In the genomic region with DNA sequence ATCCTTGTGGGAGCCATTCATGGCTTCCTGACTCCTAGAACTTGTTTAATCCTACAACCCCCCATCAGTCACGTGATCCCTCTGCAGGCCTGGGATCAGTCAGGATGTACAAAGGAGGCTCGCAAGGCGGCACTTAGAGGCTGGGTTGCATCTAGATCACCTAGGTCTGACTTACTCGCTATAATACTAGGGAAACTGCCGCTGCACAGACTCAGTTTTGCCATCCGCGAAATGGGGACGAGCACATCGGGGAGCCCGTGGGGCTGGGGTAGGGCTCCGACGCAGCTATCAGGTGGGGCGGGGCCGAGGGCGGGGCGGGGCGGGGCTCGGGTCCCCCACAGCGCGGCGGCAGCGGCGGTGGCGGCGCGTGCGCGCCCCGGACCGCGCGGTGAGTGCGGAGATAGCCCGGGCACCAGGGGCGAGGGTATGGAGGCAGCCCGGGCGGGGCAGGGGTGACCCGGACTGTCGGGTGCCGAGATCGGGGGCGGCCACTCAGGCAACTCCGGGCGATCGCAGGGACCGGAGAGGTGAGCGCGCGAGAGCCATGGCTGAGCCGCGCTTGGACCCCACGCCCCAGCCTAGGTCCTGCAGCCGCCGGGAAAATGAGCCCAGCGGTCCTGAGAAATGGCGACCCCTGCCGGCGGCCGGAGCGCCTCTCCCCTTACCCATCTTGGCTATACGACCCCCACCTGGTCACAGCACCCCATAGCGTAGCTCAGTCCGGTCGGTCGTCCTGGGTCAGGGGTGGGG, we compare ENCODE assay signal across 9 mouse cellular contexts. TPM values are rescaled to one million over a fixed set of nuclear protein-coding genes. Genes with fewer than 3 reads are reported as not detected.
DNase-seq lines count a peak whose midpoint lies in the region; ATAC-seq and TF ChIP-seq lines count a peak whose summit lies in the region.
"Had no signal": no experiment of that assay in that cellular context is flagged by ENCODE, and none has a peak within 500 bp of the region (broad histone marks: within the 10 kb centered on the region; RNA-seq: fewer than 3 reads in every experiment).

TSS of gene Gm20532 (plus strand) at position 346 of the 750 bp plus-strand sequence.

- TF ChIP-seq EP300 in liver, postnatal 0 days (IDR thresholded peaks at IDR 0.05; ENCODE audit: low read depth), result no peak

- H3K4me3 ChIP-seq in embryonic facial prominence, embryonic 10.5 days, result peak within 1 kb of the TSS; percentile 73
- H3K4me3 ChIP-seq in heart, embryonic 14.5 days (ENCODE audit: control insufficient read depth in 1 of 2, insufficient read depth in 1 of 2, low read depth in 1 of 2, low read length in 2 of 2), result peak within 1 kb of the TSS; percentile 59 to 64
- H3K4me3 ChIP-seq in liver, postnatal 0 days (ENCODE audit: low read depth, low read length), result peak within 1 kb of the TSS; percentile 66
- peak within 1 kb of the TSS; percentile 58 for H3K4me3 ChIP-seq in neural tube, embryonic 15.5 days (replicated peaks)

- TF ChIP-seq CTCF in liver, postnatal 0 days (IDR thresholded peaks at IDR 0.05; ENCODE audit: low read depth), result peak; percentile 63

- peak; percentile 62 for ATAC-seq in CD4-positive, CD25-positive, alpha-beta regulatory T cell, adult 4 months
- peak; percentile 32 for ATAC-seq in heart, embryonic 14.5 days (ENCODE audit: insufficient number of reproducible peaks, insufficient read depth, low FRiP score, low read depth)
- ATAC-seq in liver, postnatal 0 days, result peak; percentile 63
- ATAC-seq in neural tube, embryonic 15.5 days (ENCODE audit: low FRiP score), result peak; percentile 81

- WGBS in embryonic facial prominence, embryonic 10.5 days, result under 1% methylated on average over 65 of the region's 65 CpGs
- 1% methylated on average over 63 of the region's 65 CpGs for WGBS in heart, embryonic 14.5 days
- WGBS in liver, postnatal 0 days (ENCODE audit: insufficient replicate concordance), result 1% methylated on average over 45 of the region's 65 CpGs
- under 1% methylated on average over 64 of the region's 65 CpGs for WGBS in neural tube, embryonic 15.5 days

- H3K9me3 ChIP-seq in embryonic facial prominence, embryonic 10.5 days, result no peaks in the 10 kb centered on the region
- no peaks in the 10 kb centered on the region for H3K9me3 ChIP-seq in heart, embryonic 14.5 days (ENCODE audit: control insufficient read depth, low read length)
- no peaks in the 10 kb centered on the region for H3K9me3 ChIP-seq in liver, postnatal 0 days (ENCODE audit: low read length)
- H3K9me3 ChIP-seq in neural tube, embryonic 15.5 days (replicated peaks), result no peaks in the 10 kb centered on the region

- peaks cover 50% of the 10 kb centered on the region for H3K4me1 ChIP-seq in embryonic facial prominence, embryonic 10.5 days
- peaks cover 14 to 21% of the 10 kb centered on the region in 2 experiments; a peak in 3 of 4 replicates for H3K4me1 ChIP-seq in heart, embryonic 14.5 days (ENCODE audit: control insufficient read depth in 2 of 2, insufficient read depth in 2 of 2, low read length in 2 of 2)
- peaks cover 8% of the 10 kb centered on the region for H3K4me1 ChIP-seq in liver, postnatal 0 days (ENCODE audit: insufficient read depth)
- peaks cover 16% of the 10 kb centered on the region for H3K4me1 ChIP-seq in neural tube, embryonic 15.5 days

- peak within 1 kb of the TSS; percentile 78 for H3K4me2 ChIP-seq in heart, embryonic 14.5 days (ENCODE audit: low read length)
- H3K4me2 ChIP-seq in liver, postnatal 0 days (ENCODE audit: low read depth, low read length), result peak within 1 kb of the TSS; percentile 87
- H3K4me2 ChIP-seq in neural tube, embryonic 15.5 days, result peak within 1 kb of the TSS; percentile 81

- H3K9ac ChIP-seq in heart, embryonic 14.5 days (ENCODE audit: low read length), result peak within 1 kb of the TSS; percentile 81
- peak within 1 kb of the TSS; percentile 68 for H3K9ac ChIP-seq in liver, postnatal 0 days (replicated peaks)
- peak within 1 kb of the TSS; percentile 67 for H3K9ac ChIP-seq in neural tube, embryonic 15.5 days (replicated peaks)

- H3K36me3 ChIP-seq in embryonic facial prominence, embryonic 10.5 days (replicated peaks), result 0 out of 2 replicates have a peak, but pooled peaks cover 3% of the 10 kb centered on the region
- peaks cover 14% of the 10 kb centered on the region for H3K36me3 ChIP-seq in heart, embryonic 14.5 days (ENCODE audit: control insufficient read depth, insufficient read depth, low read length)
- H3K36me3 ChIP-seq in liver, postnatal 0 days (replicated peaks; ENCODE audit: insufficient read depth, low read length), result no peaks in the 10 kb centered on the region
- no peaks in the 10 kb centered on the region for H3K36me3 ChIP-seq in neural tube, embryonic 15.5 days

- H3K27ac ChIP-seq in embryonic facial prominence, embryonic 10.5 days (replicated peaks), result peak within 1 kb of the TSS; percentile 90
- peak within 1 kb of the TSS; percentile 76 to 78 for H3K27ac ChIP-seq in heart, embryonic 14.5 days (replicated peaks in 1 of 2; ENCODE audit: control insufficient read depth in 1 of 2, insufficient read depth in 1 of 2, low read depth in 2 of 2, low read length in 2 of 2)
- peak within 1 kb of the TSS; percentile 9; the same call in 1 of the 2 replicates for H3K27ac ChIP-seq in liver, postnatal 0 days (ENCODE audit: low read depth)
- H3K27ac ChIP-seq in neural tube, embryonic 15.5 days (replicated peaks), result peak within 1 kb of the TSS; percentile 58

- H3K27me3 ChIP-seq in embryonic facial prominence, embryonic 10.5 days (replicated peaks; ENCODE audit: low read depth, poor library complexity, severe bottlenecking), result peaks cover 4% of the 10 kb centered on the region; the same call in 1 of the 2 replicates
- H3K27me3 ChIP-seq in heart, embryonic 14.5 days (ENCODE audit: control insufficient read depth, insufficient read depth, low read length), result no peaks in the 10 kb centered on the region
- H3K27me3 ChIP-seq in liver, postnatal 0 days (ENCODE audit: insufficient read depth, low read length), result 0 out of 2 replicates have a peak, but pooled peaks cover 2% of the 10 kb centered on the region
- no peaks in the 10 kb centered on the region for H3K27me3 ChIP-seq in neural tube, embryonic 15.5 days (replicated peaks)

- peak; percentile 76 for DNase-seq in adrenal gland, adult 2 months
- peak; percentile 89 for DNase-seq in embryonic facial prominence, embryonic 10.5 days (ENCODE audit: low spot score)
- DNase-seq in kidney, postnatal 36 days, result peak; percentile 47 to 80
- peak; percentile 68 for DNase-seq in liver, postnatal 0 days
- DNase-seq in thymus, postnatal 10 days (ENCODE audit: low spot score in 2 of 2), result peak; percentile 32 to 62

RNA-seq across cellular contexts. Expression of gene Gm20532, which starts in this region (rescaled TPM):
- not detected for polyA plus RNA-seq in CD4-positive, CD25-positive, alpha-beta regulatory T cell, adult 4 months (2017; shearing (Covaris generic))
- total RNA-seq in adrenal gland, adult 2 months (2021), result not detected
- polyA plus RNA-seq in adrenal gland, adult 2 months (2012; rRNA removed), result not detected in 2 replicates
- not detected in 2 replicates for polyA plus RNA-seq in embryonic facial prominence, embryonic 10.5 days (2016; fragmentation: Nextera tagmentation; extraction: Ambion mirVana)
- not detected in 2 replicates for polyA plus RNA-seq in heart, embryonic 14.5 days (2014; fragmentation: Nextera tagmentation; extraction: Ambion mirVana)
- polyA plus RNA-seq in liver, postnatal 0 days (2015; fragmentation: Nextera tagmentation; extraction: Ambion mirVana), result not detected in 2 replicates
- polyA plus RNA-seq in neural tube, embryonic 15.5 days (2015; fragmentation: Nextera tagmentation; extraction: Ambion mirVana), result not detected in 2 replicates
- total RNA-seq: hematopoietic stem cell, adult 5-6 weeks had no signal

Comparison
In these comparisons a context has a peak if more than half of its experiments do, and no peak if none do; other contexts are left out.
1. Peak in every context shown above with its lines: DNase-seq, ATAC-seq, H3K4me3 ChIP-seq and H3K27ac ChIP-seq.
2. Peak in ATAC-seq in CD4-positive, CD25-positive, alpha-beta regulatory T cell, adult 4 months; RNA of the gene not detected or under 1 TPM.
3. Peak in DNase-seq in adrenal gland, adult 2 months; RNA of the gene not detected or under 1 TPM.
4. Peak in DNase-seq, H3K4me3 ChIP-seq and H3K27ac ChIP-seq in embryonic facial prominence, embryonic 10.5 days; RNA of the gene not detected or under 1 TPM.
5. Peak in ATAC-seq, H3K4me3 ChIP-seq, H3K27ac ChIP-seq, H3K9ac ChIP-seq and H3K4me2 ChIP-seq in heart, embryonic 14.5 days; RNA of the gene not detected or under 1 TPM.
6. Peak in DNase-seq, ATAC-seq, H3K4me3 ChIP-seq, H3K27ac ChIP-seq, H3K9ac ChIP-seq and H3K4me2 ChIP-seq in liver, postnatal 0 days; RNA of the gene not detected or under 1 TPM.
7. Peak in ATAC-seq, H3K4me3 ChIP-seq, H3K27ac ChIP-seq, H3K9ac ChIP-seq and H3K4me2 ChIP-seq in neural tube, embryonic 15.5 days; RNA of the gene not detected or under 1 TPM.
8. H3K27ac ChIP-seq: peak in every context shown above with its lines; median percentile 90 in embryonic facial prominence, embryonic 10.5 days; 77 in heart, embryonic 14.5 days; 58 in neural tube, embryonic 15.5 days; 9 in liver, postnatal 0 days.